Mouse (Mus musculus): ENCODE data around the gene Anpep.

Anpep gene

GRCm38 (mm10) chr7:79866294-79867000 lies 5.6 kb upstream of the Anpep start:
- DNase-seq (ENCODE audit: low spot score in 2 of 2), result no peak

- no peak for DNase-seq (ENCODE audit: low spot score in 2 of 2)
Observed at GRCm38 (mm10) chr7:79861794-79862193, 935 bp upstream of the Anpep start.

- DNase-seq (ENCODE audit: low spot score in 2 of 2), result no peak
Observed at GRCm38 (mm10) chr7:79858956-79859630, 1.8 kb downstream of the Anpep start.

- no peak for DNase-seq (ENCODE audit: low spot score in 2 of 2)
Observed at GRCm38 (mm10) chr7:79858202-79858934, 2.5 kb downstream of the Anpep start.

- DNase-seq (ENCODE audit: low spot score in 2 of 2), result no peak
Observed at GRCm38 (mm10) chr7:79856305-79856704, 4.6 kb downstream of the Anpep start.

GRCm38 (mm10) chr7:79847456-79848451 lies 13.1 kb downstream of the Anpep start:
- no peak for DNase-seq (ENCODE audit: low spot score in 2 of 2)

- no peak for DNase-seq (ENCODE audit: low spot score in 2 of 2)
Observed at GRCm38 (mm10) chr7:79846342-79846741, 14.5 kb downstream of the Anpep start.

- DNase-seq (ENCODE audit: low spot score in 2 of 2), result no peak
Observed at GRCm38 (mm10) chr7:79844090-79844802, 16.6 kb downstream of the Anpep start.

GRCm38 (mm10) chr7:79842163-79842562 lies 18.7 kb downstream of the Anpep start:
- DNase-seq (ENCODE audit: low spot score in 2 of 2), result no peak

- no peak for DNase-seq (ENCODE audit: low spot score in 2 of 2)
Observed at GRCm38 (mm10) chr7:79837247-79837646, 23.6 kb downstream of the Anpep start.

GRCm38 (mm10) chr7:79835196-79835595 lies 25.7 kb downstream of the Anpep start:
- no peak for DNase-seq (ENCODE audit: low spot score in 2 of 2)

- no peak for DNase-seq (ENCODE audit: low spot score in 2 of 2)
Observed at GRCm38 (mm10) chr7:79832980-79833379, 27.9 kb downstream of the Anpep start.

- no peak for DNase-seq (ENCODE audit: low spot score in 2 of 2)
Observed at GRCm38 (mm10) chr7:79831585-79831984, 29.3 kb downstream of the Anpep start.

GRCm38 (mm10) chr7:79831145-79831544 lies 29.7 kb downstream of the Anpep start:
- no peak for DNase-seq (ENCODE audit: low spot score in 2 of 2)

- no peak for DNase-seq (ENCODE audit: low spot score in 2 of 2)
Observed at GRCm38 (mm10) chr7:79828341-79828740, 32.5 kb downstream of the Anpep start.

GRCm38 (mm10) chr7:79822092-79822695 lies 38.7 kb downstream of the Anpep start:
- DNase-seq (ENCODE audit: low spot score in 2 of 2), result no peak

- no peak for DNase-seq (ENCODE audit: low spot score in 2 of 2)
Observed at GRCm38 (mm10) chr7:79819996-79820395, 40.9 kb downstream of the Anpep start.

GRCm38 (mm10) chr7:79819515-79819914 lies 41.3 kb downstream of the Anpep start:
- DNase-seq (ENCODE audit: low spot score in 2 of 2), result no peak

GRCm38 (mm10) chr7:79818321-79818720 lies 42.5 kb downstream of the Anpep start:
- no peak for DNase-seq (ENCODE audit: low spot score in 2 of 2)

GRCm38 (mm10) chr7:79813409-79813808 lies 47.5 kb downstream of the Anpep start:
- DNase-seq (ENCODE audit: low spot score in 2 of 2), result no peak
